Mouse (Mus musculus): ENCODE measurements at regions not wholly inside any gene's neighbourhood (a gene's known extent, or its start where the extent isn't known, plus 50 kb on each side); places are given as distances from the start of the nearest gene placed in this dataset.

- Histone ChIP-seq H3K4me3 (ENCODE audit: inconsistent target) (no peak overlapping the region), H3K36me3 (ENCODE audit: inconsistent target) (no peaks in the 10 kb centered on the region), H3K27ac (no peak overlapping the region), H3K79me2 (ENCODE audit: inconsistent target) (no peaks in the 10 kb centered on the region)
- 67% methylated on average over 6 of the region's 6 CpGs for WGBS (ENCODE audit: missing documents)
Observed at GRCm38 (mm10) chr1:126916369-126916768, 85.8 kb upstream of the Nckap5 start.

GRCm38 (mm10) chr1:126911277-126912060 lies 80.9 kb upstream of the Nckap5 start:
- 88% methylated on average over 12 of the region's 12 CpGs for WGBS (ENCODE audit: missing documents)
- H3K4me3 ChIP-seq (ENCODE audit: inconsistent target) = no peak overlapping the region
- no peaks in the 10 kb centered on the region for H3K79me2 ChIP-seq (ENCODE audit: inconsistent target)
- H3K27ac ChIP-seq = no peak overlapping the region
- no peaks in the 10 kb centered on the region for H3K36me3 ChIP-seq (ENCODE audit: inconsistent target)

- WGBS (ENCODE audit: missing documents) = 100% methylated on average over 1 of the region's 2 CpGs
- no peaks in the 10 kb centered on the region for H3K79me2 ChIP-seq (ENCODE audit: inconsistent target)
- no peak overlapping the region for H3K4me3 ChIP-seq (ENCODE audit: inconsistent target)
- no peak overlapping the region for H3K27ac ChIP-seq
- no peaks in the 10 kb centered on the region for H3K36me3 ChIP-seq (ENCODE audit: inconsistent target)
Observed at GRCm38 (mm10) chr1:126907417-126907816, 76.8 kb upstream of the Nckap5 start.

- WGBS (ENCODE audit: missing documents) = 28% methylated on average over 3 of the region's 3 CpGs
- H3K79me2 ChIP-seq (ENCODE audit: inconsistent target) = no peaks in the 10 kb centered on the region
- no peak overlapping the region for H3K27ac ChIP-seq
- no peaks in the 10 kb centered on the region for H3K36me3 ChIP-seq (ENCODE audit: inconsistent target)
- H3K4me3 ChIP-seq (ENCODE audit: inconsistent target) = no peak overlapping the region
Observed at GRCm38 (mm10) chr1:126898484-126898883, 67.9 kb upstream of the Nckap5 start.

GRCm38 (mm10) chr1:126896895-126897294 lies 66.3 kb upstream of the Nckap5 start:
- WGBS (ENCODE audit: missing documents) = 88% methylated on average over 4 of the region's 4 CpGs
- Histone ChIP-seq H3K4me3 (ENCODE audit: inconsistent target) (no peak overlapping the region), H3K36me3 (ENCODE audit: inconsistent target) (no peaks in the 10 kb centered on the region), H3K79me2 (ENCODE audit: inconsistent target) (no peaks in the 10 kb centered on the region), H3K27ac (no peak overlapping the region)

GRCm38 (mm10) chr1:126880801-126881200 lies 50.2 kb upstream of the Nckap5 start:
- Histone ChIP-seq H3K27ac (no peak overlapping the region), H3K36me3 (ENCODE audit: inconsistent target) (no peaks in the 10 kb centered on the region), H3K4me3 (ENCODE audit: inconsistent target) (no peak overlapping the region), H3K79me2 (ENCODE audit: inconsistent target) (no peaks in the 10 kb centered on the region)
- 85% methylated on average over 3 of the region's 3 CpGs for WGBS (ENCODE audit: missing documents)
